Mouse (Mus musculus): ENCODE measurements at regions not wholly inside any gene's neighbourhood (a gene's known extent, or its start where the extent isn't known, plus 50 kb on each side); places are given as distances from the start of the nearest gene placed in this dataset.
"Not testable (repeated sequence)": the region's sequence is repeated elsewhere in the genome, so short reads cannot be mapped to it uniquely, and the experiment has no call there.

GRCm38 (mm10) chr5:142281997-142282396 is 119.3 kb upstream of the Foxk1 start:
- DNase-seq (ENCODE audit: low spot score in 2 of 2), result no peak

GRCm38 (mm10) chr5:142287981-142288380 is 113.3 kb upstream of the Foxk1 start:
- peak in 1 of 2 experiments; percentile 10 for DNase-seq (ENCODE audit: low spot score in 2 of 2)

DNA sequence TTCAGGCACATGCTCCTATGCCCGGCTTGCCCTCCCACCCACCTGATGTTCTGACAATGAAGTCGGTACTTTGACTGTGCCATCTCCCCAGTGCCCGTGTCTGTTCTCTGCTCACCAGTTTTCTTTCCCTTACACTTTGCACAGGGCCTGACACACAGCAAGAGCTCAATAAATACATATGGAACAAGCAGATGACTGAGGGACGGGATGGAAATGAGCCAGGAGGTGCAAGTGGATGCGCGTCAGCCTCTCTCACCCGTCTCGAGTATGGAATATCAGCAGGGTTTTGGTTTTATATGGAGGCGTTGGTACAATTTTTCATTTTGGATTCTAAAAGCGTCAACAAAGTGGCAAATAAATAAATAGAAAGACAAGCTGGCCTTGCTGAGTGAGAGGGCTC is 109.8 kb upstream of the Foxk1 start:
- DNase-seq (ENCODE audit: low spot score in 2 of 2), result peak in 1 of 2 experiments; percentile 34

DNA sequence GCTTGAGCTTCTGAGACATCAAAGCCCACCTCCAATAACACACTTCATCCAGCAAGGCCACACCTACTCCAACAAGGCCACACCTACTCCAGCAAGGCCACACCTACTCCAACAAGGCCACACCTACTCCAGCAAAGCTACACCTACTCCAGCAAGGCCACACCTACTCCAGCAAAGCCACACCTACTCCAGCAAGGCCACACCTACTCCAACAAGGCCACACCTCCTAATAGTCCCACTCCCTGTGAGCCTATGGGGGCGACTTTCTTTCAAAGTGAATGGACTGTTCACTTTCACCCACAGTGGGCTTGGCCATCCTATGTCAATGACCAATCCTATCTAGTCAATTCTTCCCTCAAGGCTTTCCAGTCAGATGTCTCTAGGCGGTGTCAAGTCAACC is 104.9 kb upstream of the Foxk1 start:
- not testable (repeated sequence) for DNase-seq (ENCODE audit: low spot score in 2 of 2)

DNA sequence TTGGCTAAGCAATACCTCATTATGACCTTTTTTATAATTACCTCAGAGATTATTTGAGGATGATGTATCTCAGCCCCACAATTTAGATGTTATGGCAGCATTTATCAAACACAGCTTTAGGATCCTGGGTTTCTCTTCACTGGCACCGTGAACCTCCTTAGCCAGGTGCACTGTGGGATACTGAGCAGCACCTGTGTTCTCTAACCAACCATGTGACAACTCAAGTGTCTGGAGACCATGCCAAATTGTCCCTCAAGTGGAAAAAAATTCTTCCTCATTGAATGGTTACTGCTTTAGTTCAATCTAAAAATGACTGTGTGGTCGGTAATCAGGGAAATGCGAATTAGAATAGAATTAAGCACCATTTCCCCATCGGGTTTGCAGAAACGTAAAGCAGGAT is 101.7 kb upstream of the Foxk1 start:
- DNase-seq (ENCODE audit: low spot score in 2 of 2), result no peak

DNA sequence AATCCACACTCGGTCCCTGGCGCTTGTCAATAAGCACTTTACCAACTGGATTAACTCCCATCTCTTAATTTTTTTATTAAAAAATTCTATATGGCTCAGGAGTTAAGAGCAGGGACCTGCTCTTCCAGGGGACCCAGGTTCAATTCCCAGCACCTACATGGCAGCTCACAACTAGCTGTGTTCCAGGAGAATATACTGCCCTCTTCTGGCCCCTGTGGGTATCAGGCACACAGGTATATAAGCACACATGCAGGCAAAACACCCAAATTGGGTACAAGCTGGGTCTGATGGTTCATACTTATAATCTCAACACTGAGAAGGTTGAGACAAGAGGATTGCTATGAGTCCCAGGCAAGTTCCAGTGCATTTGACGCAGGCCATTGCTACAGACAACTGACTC is 92.8 kb upstream of the Foxk1 start:
- no peak for DNase-seq (ENCODE audit: low spot score in 2 of 2)

GRCm38 (mm10) chr5:142313944-142314343 is 87.4 kb upstream of the Foxk1 start:
- peak; percentile 70 to 83 for DNase-seq (ENCODE audit: low spot score in 2 of 2)

DNA sequence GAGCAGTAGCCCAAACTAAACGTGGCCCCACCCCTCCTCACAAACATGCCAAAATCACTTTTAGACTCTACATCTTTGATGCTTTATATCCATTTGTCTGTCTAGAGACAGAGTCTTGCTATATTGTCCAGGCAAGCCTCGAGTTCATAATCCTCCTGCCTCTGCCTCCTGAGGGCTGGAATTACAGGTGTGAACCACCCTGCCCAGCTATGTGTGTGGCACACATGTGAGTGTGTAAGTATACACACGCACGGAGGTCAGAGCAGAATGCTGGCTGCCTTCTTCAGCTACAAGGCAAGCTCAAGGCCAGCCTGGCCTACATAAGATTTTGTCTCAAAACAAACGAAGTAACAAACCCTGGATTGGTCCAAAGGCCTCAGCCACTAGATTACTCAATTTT is 86.8 kb upstream of the Foxk1 start:
- DNase-seq (ENCODE audit: low spot score in 2 of 2), result no peak

GRCm38 (mm10) chr5:142319268-142319667 is 82.0 kb upstream of the Foxk1 start:
- peak; percentile 51 to 65 for DNase-seq (ENCODE audit: low spot score in 2 of 2)

GRCm38 (mm10) chr5:142321316-142321715 is 80.0 kb upstream of the Foxk1 start:
- no peak for DNase-seq (ENCODE audit: low spot score in 2 of 2)

GRCm38 (mm10) chr5:142324928-142325327 is 76.4 kb upstream of the Foxk1 start:
- DNase-seq (ENCODE audit: low spot score in 2 of 2), result no peak

DNA sequence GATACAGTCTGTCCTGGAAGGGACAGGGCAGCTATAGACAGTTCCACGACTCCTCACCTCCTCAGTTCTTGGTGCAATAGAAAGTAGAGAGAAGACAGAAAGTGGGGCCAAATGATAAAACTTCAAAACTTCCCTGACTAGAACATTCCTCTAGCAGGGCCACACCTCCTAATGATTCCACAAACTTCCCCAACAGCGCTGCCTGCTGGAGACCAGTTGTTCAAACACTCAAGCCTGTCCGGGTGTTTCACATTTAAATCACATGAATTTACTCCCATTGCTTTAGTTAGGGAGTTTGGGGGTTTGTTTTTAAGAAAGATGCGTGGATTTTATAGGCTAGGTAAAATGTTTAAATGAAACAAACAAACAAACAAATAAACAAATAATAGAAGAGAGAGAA is 75.7 kb upstream of the Foxk1 start:
- DNase-seq (ENCODE audit: low spot score in 2 of 2), result no peak

DNA sequence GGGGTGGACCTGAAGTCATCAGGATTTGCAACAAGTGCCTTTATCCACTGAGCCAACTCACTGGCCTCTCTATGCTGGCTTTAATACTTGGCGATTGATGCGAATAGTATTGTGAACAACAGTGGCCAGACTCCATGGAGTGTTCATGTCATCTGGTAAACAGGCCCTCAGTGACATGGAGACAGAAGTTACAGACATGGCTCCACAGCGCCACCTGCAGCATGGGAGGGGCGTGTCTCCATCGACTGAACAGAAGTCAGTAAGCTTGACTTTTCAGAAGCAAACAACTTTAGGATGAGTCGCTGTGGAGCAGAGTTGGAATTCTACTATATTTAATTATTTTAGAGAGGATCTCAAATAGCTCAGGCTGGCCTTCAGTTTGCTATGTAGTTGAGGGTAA is 74.0 kb upstream of the Foxk1 start:
- DNase-seq (ENCODE audit: low spot score in 2 of 2), result peak; percentile 17 to 42

GRCm38 (mm10) chr5:142329724-142330520 is 71.4 kb upstream of the Foxk1 start:
- no peak for DNase-seq (ENCODE audit: low spot score in 2 of 2)

- no peak for DNase-seq (ENCODE audit: low spot score in 2 of 2)
Observed at GRCm38 (mm10) chr5:142332744-142333143, 68.6 kb upstream of the Foxk1 start.

DNA sequence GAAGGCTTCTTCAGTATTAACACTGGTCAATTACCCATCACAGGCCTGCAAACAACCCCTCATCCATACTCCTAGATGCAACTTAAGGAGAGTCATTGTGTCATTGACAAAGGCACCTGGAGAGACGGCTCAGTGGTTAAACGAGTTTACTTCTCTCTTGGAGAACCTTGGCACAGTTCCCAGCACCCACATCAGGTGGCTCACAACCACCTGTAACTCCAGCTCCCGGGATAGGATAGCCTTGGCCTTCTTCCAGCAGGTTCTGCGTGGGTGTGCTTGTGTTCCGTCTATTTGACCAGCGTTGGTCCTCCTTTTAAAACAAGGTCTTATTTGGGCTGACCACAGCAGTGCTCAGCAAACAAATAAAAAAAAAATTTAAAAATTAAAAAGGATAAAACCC is 63.9 kb upstream of the Foxk1 start:
- no peak for DNase-seq (ENCODE audit: low spot score in 2 of 2)

- no peak for DNase-seq (ENCODE audit: low spot score in 2 of 2)
Observed at GRCm38 (mm10) chr5:142338051-142338450, 63.2 kb upstream of the Foxk1 start.

DNA sequence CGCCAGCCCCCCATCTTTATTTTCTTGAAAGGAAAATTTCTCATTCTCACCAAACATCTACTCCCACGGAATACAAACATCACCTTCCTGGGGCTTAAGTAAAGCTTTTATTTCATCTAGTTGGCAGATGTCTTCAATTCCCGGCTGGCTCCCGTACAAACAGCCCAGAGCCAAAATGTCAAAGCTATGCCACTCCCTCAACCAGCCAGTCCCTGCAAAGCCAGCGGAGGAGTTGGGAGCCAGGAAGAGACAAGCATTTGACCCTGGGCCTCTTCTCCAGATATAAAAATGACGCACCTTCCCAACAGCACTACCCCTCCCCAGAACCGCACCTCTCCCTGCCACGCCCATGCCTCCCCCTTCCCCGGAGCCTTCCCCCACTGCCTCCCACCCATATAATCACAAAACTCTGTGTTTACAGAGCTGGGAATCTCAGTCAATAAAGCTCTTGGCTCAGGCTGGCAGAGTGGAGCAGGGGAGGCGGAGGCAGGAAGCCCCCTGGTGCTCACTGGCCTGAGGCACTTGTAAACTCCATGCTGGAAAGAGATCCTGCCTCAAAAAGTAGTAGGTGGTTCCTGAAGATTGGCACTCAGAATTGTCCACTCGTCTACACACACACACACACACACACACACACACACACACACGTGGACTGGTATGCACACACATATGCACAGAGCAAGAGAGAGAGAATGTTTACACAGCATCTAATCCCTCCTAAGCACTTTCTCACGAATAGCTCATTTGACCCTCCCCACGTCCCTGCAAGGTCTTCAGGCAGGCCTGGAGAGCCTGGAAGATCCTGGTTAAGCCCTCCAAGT is 60.9 kb upstream of the Foxk1 start:
- no peak for DNase-seq (ENCODE audit: low spot score in 2 of 2)

GRCm38 (mm10) chr5:142341026-142341432 is 60.3 kb upstream of the Foxk1 start:
- DNase-seq (ENCODE audit: low spot score in 2 of 2), result peak; percentile 16 to 33

DNA sequence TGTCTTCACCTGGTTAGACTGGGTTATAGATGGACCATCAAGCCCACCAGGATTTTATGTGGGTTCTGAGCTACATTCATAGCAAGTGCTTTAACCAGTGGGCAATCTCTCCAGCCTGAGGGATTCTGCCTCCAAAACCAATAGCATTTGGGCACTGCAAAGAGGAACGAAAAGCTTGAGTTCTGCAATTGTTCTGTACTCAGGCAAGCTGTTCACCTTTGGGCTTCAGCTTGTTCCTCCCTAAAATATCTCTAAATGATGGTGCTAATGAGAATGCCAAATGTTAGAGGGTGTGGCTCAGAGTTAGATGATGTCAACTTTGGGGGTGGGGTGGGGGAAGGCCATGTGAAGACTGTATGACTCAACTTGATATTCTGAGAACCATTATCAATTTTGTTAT is 54.8 kb upstream of the Foxk1 start:
- DNase-seq (ENCODE audit: low spot score in 2 of 2), result no peak

- DNase-seq (ENCODE audit: low spot score in 2 of 2), result no peak
Observed at GRCm38 (mm10) chr5:142350574-142350973, 50.7 kb upstream of the Foxk1 start.
